Mouse (Mus musculus): ENCODE results near the gene Ip6k3.

Ip6k3 gene

DNA sequence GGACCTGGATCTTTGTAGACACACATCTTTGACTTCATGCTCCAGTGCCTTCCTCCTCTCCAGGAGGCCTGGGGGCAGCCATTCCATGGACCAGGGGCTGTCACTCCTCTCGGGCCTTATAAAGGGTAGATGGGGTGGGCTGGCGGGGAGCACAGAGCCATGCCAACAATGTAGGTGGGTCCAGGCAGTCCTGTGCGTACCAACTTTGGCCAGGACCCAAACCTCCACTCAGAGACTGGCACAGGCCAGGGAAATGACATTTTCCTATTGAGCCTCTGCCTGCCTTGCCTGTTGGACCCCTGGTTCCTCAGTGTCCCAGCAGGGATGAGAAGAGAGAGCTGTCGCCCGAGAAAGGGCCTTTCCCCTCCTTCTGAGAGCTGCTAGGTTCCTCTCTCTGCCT is 14.8 kb upstream of the Ip6k3 start:
- in situ Hi-C loops (cut with MboI) = no loop called here

DNA sequence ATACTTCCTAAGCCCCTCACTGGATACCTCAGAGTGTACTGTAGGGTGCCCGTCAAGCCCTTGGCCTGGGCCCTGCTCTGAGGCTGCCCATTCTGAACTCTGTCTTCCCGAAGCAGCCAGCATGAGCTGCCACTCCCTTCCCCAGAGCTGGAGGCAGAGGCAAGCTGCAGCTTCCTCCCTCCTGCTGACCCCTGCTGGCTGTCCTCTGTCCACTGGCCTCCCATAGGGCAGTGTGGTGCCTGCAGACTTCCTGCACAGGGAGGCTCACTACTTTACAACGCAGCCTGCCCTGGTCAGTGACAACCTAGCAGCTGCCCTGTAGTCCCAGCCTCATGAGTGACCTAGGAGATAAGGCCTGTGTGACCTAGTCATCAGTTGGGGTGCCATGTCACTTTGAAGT is 14.1 kb upstream of the Ip6k3 start:
- in situ Hi-C loops (cut with MboI) = no loop called here

DNA sequence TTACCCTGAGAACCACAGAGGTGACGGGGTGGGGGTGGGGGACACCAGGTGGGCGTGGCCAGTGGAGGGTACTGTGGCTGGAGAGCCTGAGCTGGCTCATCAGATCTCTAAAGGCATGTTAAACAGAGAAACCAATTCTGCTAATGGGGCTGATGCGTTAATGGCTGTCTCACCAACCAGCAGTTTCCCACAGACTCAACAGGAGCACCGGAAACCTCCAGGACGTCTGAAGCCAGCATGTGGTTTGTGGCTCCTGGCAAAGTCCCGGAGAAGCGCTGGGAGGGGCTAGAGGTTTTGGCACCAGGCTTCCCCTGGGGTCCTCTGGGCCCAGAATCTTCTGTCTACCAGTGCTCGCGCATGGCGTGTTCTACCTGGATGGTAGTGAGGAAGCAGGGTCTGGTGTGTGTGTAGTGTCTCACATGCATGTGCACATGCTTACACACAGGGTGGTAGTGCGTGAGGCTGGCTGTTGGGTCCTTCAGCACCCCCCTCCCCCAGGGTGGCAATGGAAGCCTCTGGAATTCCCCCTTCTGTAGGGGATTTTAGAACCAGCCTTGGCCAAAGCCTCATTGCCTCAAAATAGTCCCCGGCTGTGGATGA is 12.2 kb upstream of the Ip6k3 start:
- in situ Hi-C loops (cut with MboI) = no loop called here

GRCm38 (mm10) chr17:27178427-27179177 is 11.0 kb upstream of the Ip6k3 start:
- in situ Hi-C loops (cut with MboI) = no loop called here

GRCm38 (mm10) chr17:27178019-27178418 is 10.4 kb upstream of the Ip6k3 start:
- in situ Hi-C loops (cut with MboI) = no loop called here

- in situ Hi-C loops (cut with MboI) = no loop called here
These were observed 9.2 kb upstream of the Ip6k3 start for GRCm38 (mm10) chr17:27176754-27177153.

- in situ Hi-C loops (cut with MboI) = no loop called here
These were observed 8.7 kb upstream of the Ip6k3 start for GRCm38 (mm10) chr17:27176287-27176686.

DNA sequence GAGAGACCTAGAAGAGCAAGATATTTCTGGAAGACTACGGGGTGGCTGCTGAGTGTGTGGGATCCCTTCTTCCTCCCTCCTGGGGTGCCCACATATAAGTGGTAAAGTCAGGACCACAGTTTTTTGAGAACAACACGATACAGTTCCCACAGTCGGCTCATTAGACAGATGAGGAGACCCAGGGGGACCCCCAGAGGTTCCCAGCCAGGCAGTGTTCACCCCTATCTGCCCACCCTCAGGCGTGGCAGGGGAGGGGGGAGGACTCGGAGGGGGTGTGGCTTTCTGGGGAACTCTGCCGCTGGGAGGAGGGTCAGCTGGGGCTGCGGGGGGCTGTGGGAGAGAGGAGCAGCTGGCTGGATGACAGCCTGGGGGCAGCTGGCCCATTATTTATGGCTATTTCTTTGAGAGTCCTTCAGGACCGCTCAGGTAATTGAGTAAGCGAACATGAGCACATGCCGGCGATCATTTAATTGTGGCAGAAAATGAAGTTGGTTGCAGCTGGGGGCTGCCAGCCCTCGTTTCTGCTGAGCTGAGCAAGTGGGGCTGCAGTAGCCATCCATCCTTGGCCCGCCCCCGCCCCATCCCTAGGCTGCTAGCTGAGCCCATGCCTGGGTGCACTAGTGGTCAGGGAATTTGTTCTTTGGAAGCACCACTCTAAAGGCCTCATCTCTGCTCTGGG is 7.7 kb upstream of the Ip6k3 start:
- in situ Hi-C loops (cut with MboI) = no loop called here

DNA sequence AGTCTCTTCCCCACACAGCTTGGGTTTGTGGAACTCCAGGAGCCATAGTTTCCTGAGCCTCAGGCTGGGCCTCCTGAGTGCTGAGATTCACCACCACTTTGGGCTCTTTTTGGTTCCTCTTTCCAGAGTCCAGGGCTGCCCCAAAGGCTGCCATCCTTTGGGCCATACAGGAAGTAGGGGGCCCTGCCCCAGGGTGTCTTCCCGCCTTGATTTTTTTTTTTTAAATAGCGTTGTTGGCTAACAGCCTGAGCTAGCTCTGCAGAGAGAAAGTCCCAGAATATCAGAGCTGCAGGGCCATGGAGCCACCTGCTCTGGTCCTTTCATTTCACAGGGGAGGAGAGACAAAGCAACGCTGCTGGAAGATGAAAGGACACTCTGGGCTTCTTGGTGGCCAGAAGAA is 6.1 kb upstream of the Ip6k3 start:
- in situ Hi-C loops (cut with MboI) = no loop called here

GRCm38 (mm10) chr17:27172459-27172858 is 4.9 kb upstream of the Ip6k3 start:
- in situ Hi-C loops (cut with MboI) = no loop called here

DNA sequence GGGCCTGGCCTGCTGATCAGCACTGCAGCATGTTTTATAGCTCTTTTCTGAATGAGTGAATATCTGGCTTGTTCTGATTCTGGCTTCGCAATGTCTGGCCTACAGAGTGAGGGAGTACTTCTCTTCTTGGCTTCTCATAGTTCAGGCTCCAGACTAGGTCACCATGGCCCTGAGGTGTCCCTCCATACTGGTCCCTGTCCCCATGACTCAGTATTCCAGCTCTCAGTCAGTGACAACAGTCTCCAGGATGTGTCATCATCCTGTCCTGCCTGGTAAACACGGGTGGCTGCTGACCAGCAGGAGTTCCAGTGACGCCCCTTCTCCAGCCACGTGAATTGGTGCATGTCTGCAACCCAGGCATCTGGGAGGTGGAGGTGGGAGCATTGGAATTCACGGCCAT is 3.5 kb upstream of the Ip6k3 start:
- in situ Hi-C loops (cut with MboI) = no loop called here

DNA sequence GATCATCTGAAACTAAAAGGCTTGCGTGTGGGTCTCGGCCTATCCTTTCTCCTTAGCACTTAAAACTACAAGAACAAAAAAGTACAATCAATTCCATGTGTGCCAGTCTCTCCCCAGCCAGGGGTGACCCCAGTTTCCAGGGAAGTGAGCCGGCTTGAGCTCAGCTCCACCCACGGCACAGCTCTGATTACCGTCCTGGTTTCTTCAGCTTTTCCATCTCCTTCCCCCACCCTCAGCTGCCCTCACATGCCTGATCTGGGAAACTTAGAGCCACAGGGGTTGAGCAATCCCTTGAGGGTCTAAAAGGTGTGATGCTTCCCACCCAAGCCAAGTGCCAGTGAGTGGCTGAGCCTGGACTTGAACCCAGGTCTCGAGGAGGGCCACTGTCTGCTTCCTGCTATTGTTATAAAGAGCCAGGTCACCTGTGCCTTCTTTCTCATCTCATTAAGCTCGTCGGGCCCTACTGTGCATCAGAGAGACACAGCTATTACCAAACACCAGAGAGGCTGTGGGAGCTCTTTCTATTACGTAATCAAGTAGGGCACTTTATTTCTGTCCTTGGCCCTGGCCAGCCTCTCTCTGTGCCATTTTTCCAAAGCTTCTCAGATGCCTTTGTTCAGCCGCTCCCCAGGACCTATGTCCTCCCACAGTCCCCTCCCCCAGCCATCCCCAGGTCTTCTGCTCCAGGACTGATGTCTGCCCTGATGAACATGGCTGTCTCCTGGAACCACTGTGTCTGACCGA is 2.5 kb upstream of the Ip6k3 start:
- in situ Hi-C loops (cut with MboI) = no loop called here

- in situ Hi-C loops (cut with MboI) = no loop called here
These were observed 974 bp upstream of the Ip6k3 start for GRCm38 (mm10) chr17:27168569-27168968.

DNA sequence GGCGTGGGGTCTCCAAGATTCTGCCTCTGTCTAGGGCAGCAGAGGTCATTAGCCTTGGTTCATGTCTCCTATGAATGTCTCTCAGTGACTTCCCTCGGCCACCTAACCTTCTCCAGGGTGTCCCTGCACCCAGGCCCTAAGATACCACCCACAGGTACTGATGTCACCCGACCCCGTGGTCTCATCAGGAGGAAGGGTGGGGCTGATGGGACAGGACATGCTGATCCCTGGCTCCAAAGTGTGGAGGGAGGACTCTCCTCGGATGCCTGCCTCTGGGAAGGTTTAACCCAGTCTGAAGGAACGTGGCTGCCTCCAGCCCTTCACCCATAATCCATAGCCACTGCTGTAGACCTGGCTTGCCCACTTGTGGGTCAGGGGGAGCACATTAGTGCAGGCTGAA is 694 bp downstream of the Ip6k3 start:
- in situ Hi-C loops (cut with MboI) = no loop called here

DNA sequence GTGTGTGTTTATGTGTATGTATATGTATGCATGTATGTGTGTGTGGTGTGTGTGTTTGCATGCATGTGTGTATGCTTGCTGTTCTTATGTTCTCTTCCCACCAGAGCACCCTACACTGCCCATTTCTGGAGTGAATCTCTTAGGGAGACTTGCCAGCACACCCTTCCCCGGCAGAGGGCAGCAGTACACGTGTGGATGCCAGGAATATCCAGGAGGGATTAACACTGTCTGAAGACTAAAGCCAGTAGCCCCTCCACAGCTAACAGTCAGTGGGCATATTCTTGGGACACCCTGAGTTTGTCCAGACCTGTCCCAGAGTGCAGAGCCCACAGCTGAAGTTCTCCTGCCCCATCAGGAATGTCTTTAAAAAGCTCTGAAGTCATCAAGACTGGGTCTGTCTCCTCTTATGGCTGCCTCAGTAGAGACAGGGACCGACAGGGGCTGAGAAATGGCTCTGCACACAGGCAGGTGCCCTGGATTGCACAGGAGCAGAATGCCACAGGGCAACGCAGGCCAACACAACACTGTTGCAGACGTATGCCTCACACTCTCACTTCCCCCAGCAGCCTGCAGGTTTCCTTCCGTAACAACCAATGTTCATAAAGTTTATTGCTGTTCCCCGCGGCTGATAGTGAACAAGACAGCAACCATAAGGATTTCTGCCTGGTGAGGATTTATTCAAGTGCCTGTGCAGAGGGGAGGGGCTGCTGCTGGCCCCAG is 2.4 kb downstream of the Ip6k3 start:
- in situ Hi-C loops (cut with MboI) = no loop called here

DNA sequence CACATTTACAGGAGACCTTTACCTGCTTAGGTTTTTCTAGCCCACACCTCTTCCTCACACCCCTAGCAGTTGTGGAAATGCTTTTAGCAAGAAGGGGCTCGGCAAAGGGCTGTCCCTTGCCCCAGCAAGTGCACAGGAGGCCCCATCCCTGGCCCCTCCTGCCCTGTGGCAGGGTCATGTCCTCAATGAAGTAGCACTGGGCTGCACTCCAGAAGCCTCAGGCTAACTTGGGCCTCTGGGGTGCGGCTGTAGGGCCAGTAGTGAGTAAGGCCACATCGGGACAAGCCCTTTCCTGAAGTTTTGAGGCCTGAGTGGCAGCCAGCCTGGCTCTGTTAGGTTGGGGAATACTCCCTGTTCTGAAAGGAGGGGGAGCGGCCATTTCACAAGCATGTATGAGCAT is 6.7 kb downstream of the Ip6k3 start:
- in situ Hi-C loops (cut with MboI) = no loop called here

GRCm38 (mm10) chr17:27159169-27159568 is 8.4 kb downstream of the Ip6k3 start:
- in situ Hi-C loops (cut with MboI) = no loop called here

DNA sequence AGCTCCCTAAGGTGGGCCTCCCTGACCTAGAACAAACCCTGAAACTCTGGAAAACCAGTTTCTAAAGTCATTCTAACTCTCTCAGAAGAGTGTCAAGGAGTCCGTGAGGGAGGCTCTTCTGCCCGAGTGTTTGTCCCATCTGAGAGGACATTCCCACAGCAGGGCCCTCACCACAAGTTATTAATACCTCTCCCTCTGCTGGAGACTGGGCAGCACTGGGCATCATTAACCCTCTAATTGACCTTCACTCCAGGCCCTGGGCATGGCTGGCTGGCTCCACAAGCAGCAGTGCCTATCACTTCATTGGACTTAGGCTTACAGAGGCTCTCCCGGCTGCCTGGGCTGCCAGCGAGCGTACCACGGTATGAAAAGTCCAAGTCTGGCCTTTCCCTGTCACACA is 9.2 kb downstream of the Ip6k3 start:
- in situ Hi-C loops (cut with MboI) = no loop called here

- in situ Hi-C loops (cut with MboI) = no loop called here
These were observed 11.8 kb downstream of the Ip6k3 start for GRCm38 (mm10) chr17:27155752-27156151.

- in situ Hi-C loops (cut with MboI) = no loop called here
These were observed 12.7 kb downstream of the Ip6k3 start for GRCm38 (mm10) chr17:27154881-27155280.

DNA sequence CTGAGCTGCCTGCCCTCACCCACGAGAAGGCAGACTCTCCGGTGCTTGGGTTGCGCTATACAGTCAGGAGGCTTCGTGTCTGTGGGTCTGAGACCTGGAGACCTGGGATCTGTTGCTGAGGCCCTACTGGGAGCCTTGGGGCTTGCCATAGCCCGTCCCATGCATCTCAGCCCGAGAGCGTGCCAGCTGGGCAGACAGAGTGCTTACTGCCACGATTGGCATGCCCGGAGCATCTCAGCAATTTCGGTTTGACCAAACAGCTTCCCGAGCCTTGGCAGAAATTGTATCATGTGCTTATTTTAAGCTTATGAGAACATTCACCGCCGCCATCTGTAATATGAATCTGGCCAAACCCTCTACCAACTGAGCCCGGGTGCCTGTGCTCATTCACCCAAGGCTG is 13.3 kb downstream of the Ip6k3 start:
- in situ Hi-C loops (cut with MboI) = no loop called here

DNA sequence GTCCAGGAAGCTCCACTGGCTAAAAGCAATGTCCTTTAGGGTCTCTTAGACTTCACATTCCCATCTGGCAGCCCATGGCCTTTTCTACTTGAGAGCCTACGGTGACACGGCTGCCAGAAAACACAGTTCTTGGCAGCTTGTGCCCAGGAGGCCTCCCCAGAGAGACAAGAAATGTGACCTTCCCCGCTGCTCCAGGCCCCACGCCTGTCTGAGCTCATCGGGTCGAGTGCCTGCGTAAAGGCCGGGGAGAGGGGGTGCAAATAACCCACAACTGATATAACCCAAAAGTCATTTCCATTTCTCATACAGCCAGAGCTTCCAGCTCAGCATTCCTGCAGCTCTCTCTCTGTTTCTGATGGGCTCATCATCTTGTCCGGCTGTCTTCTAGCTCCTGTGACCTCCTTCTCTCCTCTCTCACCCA is 13.8 kb downstream of the Ip6k3 start:
- in situ Hi-C loops (cut with MboI) = no loop called here

All from mature B cell (primary cell).